Mouse (Mus musculus) adrenal gland, postnatal 25 days (tissue): Measurements from ENCODE around the gene Gm20906. TPM values are rescaled to one million over a fixed set of nuclear protein-coding genes. Genes with fewer than 3 reads are reported as not detected.
"Not testable (repeated sequence)": the region's sequence is repeated elsewhere in the genome, so short reads cannot be mapped to it uniquely, and the experiment has no call there.

Experiments used
- DNase-seq: peaks from one replicate; pipeline ENCODE4 v3.0.0; 2021; ENCODE audit warnings: mixed read lengths
- long read RNA-seq: library from polyadenylated mRNA; stranded (forward); transcript quantifications from one replicate; pipeline ENCODE4 v2.0.0, GENCODE M21; 2021
- total RNA-seq: library from RNA; stranded (reverse); gene quantifications from 2 replicates; pipeline ENCODE4 v1.2.3, GENCODE M21; 2021

The Gm20906 gene
- not detected in 2 replicates for total RNA-seq
- long read RNA-seq, result 0 reads

- not testable (repeated sequence) for DNase-seq
Observed at GRCm38 (mm10) chrY:87550666-87551065, at the start of gene Gm20906. Gene Gm20906 (plus strand): TSS chrY:87550966.
